Mouse (Mus musculus) liver, adult 2 months (tissue): ENCODE measurements at regions not wholly inside any gene's neighbourhood (a gene's known extent, or its start where the extent isn't known, plus 50 kb on each side); places are given as distances from the start of the nearest gene placed in this dataset.

Experiments used
- DNase-seq: peaks from one replicate; pipeline ENCODE4 v3.0.0-alpha.2; 2011; ENCODE audit warnings: low read depth, low spot score; ENCODE audit errors: extremely low read depth
- H3K27ac ChIP-seq: fragments of 200-500 bp; replicated peaks from 2 replicates; pipeline ENCODE4 v1.5.1; 2012; ENCODE audit warnings: low read depth, mild to moderate bottlenecking, control low read depth, inconsistent platforms, low read length; ENCODE audit not compliant: insufficient read depth
- H3K27me3 ChIP-seq: fragments of 200-500 bp; 2 replicates; pipeline ENCODE4 v1.6.1; 2012; ENCODE audit warnings: mild to moderate bottlenecking, moderate library complexity, low read length, inconsistent platforms; ENCODE audit not compliant: control insufficient read depth, insufficient read depth
- H3K36me3 ChIP-seq: fragments of 200-500 bp; 2 replicates; pipeline ENCODE4 v1.6.1; 2012; ENCODE audit warnings: low read length, inconsistent platforms; ENCODE audit not compliant: control insufficient read depth, insufficient read depth
- H3K4me1 ChIP-seq: fragments of 200-500 bp; 2 replicates; pipeline ENCODE4 v1.6.1; 2011; ENCODE audit warnings: low read length; ENCODE audit not compliant: control insufficient read depth, insufficient read depth
- H3K4me3 ChIP-seq: fragments of 200-500 bp; 2 replicates; pipeline ENCODE4 v1.5.1; 2011; ENCODE audit warnings: low read depth, mild to moderate bottlenecking, control low read depth, low read length, moderate library complexity; ENCODE audit not compliant: insufficient read depth
- H3K79me2 ChIP-seq: fragments of 200-500 bp; 2 replicates; pipeline ENCODE4 v1.6.1; 2012; ENCODE audit warnings: inconsistent platforms, mild to moderate bottlenecking, low read length, moderate library complexity; ENCODE audit not compliant: control insufficient read depth, insufficient read depth
- H3K9ac ChIP-seq: fragments of 200-500 bp; 2 replicates; pipeline ENCODE4 v1.6.1; 2012; ENCODE audit warnings: low read depth, mild to moderate bottlenecking, control low read depth, inconsistent platforms, low read length
- CTCF ChIP-seq: fragments of 200-500 bp; IDR thresholded peaks from 2 replicates; pipeline ENCODE4 v1.5.1; 2011; ENCODE audit warnings: low read depth, low read length, control low read depth
- POLR2A ChIP-seq: fragments of 200-500 bp; IDR thresholded peaks from 2 replicates; pipeline ENCODE4 v1.6.1; 2011; ENCODE audit warnings: low read length, control low read depth; ENCODE audit not compliant: insufficient read depth; ENCODE audit errors: extremely low read depth
- WGBS: fragments of 180-500 bp; shearing (Covaris S2); methylation state at CpG from one replicate; pipeline ENCODE4 v1.1.7; 2018; 5-methylcytosine and 5-hydroxymethylcytosine counted together

- DNase-seq, result no peak
- WGBS, result 69% methylated on average over 2 of the region's 2 CpGs
These were observed 387.9 kb downstream of the Serpinb8 start for GRCm38 (mm10) chr1:107977686-107978085.

DNA sequence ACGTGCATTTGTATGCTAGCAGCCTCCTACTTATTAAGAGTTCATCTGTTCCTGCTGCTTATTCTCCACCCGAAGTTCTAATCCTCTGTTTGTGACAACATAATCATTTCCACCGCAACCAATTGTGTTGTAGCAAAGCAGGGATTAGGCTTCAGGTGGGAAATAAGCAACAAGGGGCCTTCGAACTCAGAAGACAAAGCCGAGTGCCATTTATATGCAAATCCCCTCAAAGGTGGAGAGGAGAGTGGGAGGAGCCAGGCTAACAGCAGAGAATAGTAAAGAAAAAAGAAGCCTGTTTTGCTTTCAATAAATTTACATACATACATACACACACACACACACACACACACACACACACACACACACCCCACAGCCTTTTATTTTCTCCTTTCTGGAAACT is 388.6 kb downstream of the Serpinb8 start:
- H3K4me1 ChIP-seq, result no peaks in the 10 kb centered on the region
- H3K36me3 ChIP-seq, result no peaks in the 10 kb centered on the region
- DNase-seq, result no peak
- no peak overlapping the region for H3K4me3 ChIP-seq
- H3K27ac ChIP-seq, result no peak overlapping the region
- no peak overlapping the region for H3K9ac ChIP-seq
- no peaks in the 10 kb centered on the region for H3K27me3 ChIP-seq
- 36% methylated on average over 5 of the region's 5 CpGs for WGBS
- no peaks in the 10 kb centered on the region for H3K79me2 ChIP-seq
- TF ChIP-seq CTCF (no peak), POLR2A (no peak)

More at GRCm38 (mm10) chr1:107977686-107978085, 387.9 kb downstream of the Serpinb8 start:
- H3K27me3 ChIP-seq, result no peaks in the 10 kb centered on the region
- no peaks in the 10 kb centered on the region for H3K36me3 ChIP-seq
- no peak overlapping the region for H3K4me3 ChIP-seq
- TF ChIP-seq POLR2A (no peak), CTCF (no peak)
- H3K27ac ChIP-seq, result no peak overlapping the region
- H3K79me2 ChIP-seq, result no peaks in the 10 kb centered on the region
- H3K4me1 ChIP-seq, result no peaks in the 10 kb centered on the region
- no peak overlapping the region for H3K9ac ChIP-seq

DNA sequence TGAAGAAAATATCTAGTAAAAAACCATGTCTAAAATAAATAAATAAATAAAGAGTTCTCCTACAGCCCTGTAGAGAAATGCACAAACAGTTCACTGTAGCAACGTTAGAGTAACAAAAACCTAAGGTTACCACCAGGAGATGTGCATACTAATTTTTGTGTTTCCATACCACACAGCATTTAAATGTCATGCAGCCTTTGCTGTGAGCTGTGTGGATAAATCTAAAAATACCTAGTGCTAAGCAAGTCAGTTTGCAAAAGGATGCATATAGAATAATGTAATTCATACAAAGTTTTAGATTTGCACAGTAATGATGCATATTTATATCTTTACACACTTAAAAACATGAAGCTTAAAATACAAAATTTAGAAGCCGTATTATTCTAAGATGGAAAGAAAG is 395.8 kb downstream of the Serpinb8 start:
- no peak for TF ChIP-seq CTCF
- TF ChIP-seq POLR2A, result no peak
- Histone ChIP-seq H3K27ac (no peak overlapping the region), H3K9ac (no peak overlapping the region), H3K4me3 (no peak overlapping the region), H3K4me1 (no peaks in the 10 kb centered on the region), H3K79me2 (no peaks in the 10 kb centered on the region), H3K27me3 (no peaks in the 10 kb centered on the region), H3K36me3 (no peaks in the 10 kb centered on the region)
- DNase-seq, result no peak
- WGBS, result 84% methylated on average over 2 of the region's 2 CpGs

GRCm38 (mm10) chr1:107988076-107988475 is 398.3 kb downstream of the Serpinb8 start:
- 34% methylated on average over 4 of the region's 4 CpGs for WGBS
- no peak for TF ChIP-seq CTCF
- TF ChIP-seq POLR2A, result no peak
- H3K4me1 ChIP-seq, result peaks cover 3% of the 10 kb centered on the region; the same call in 1 of the 2 replicates
- no peak overlapping the region for H3K9ac ChIP-seq
- no peaks in the 10 kb centered on the region for H3K27me3 ChIP-seq
- no peak overlapping the region for H3K27ac ChIP-seq
- no peaks in the 10 kb centered on the region for H3K36me3 ChIP-seq
- H3K4me3 ChIP-seq, result no peak overlapping the region
- peak; percentile 64 for DNase-seq
- no peaks in the 10 kb centered on the region for H3K79me2 ChIP-seq

GRCm38 (mm10) chr1:107993013-107993412 is 403.2 kb downstream of the Serpinb8 start:
- Histone ChIP-seq H3K79me2 (no peaks in the 10 kb centered on the region), H3K4me3 (no peak overlapping the region), H3K4me1 (peaks cover 3% of the 10 kb centered on the region; the same call in 1 of the 2 replicates), H3K9ac (no peak overlapping the region), H3K27me3 (no peaks in the 10 kb centered on the region), H3K36me3 (no peaks in the 10 kb centered on the region), H3K27ac (no peak overlapping the region)
- WGBS, result 76% methylated on average over 4 of the region's 4 CpGs
- TF ChIP-seq CTCF (no peak), POLR2A (no peak)
- DNase-seq, result no peak

- H3K36me3 ChIP-seq, result no peaks in the 10 kb centered on the region
- H3K27ac ChIP-seq, result no peak overlapping the region
- no peak overlapping the region for H3K9ac ChIP-seq
- DNase-seq, result no peak
- no peaks in the 10 kb centered on the region for H3K27me3 ChIP-seq
- H3K79me2 ChIP-seq, result no peaks in the 10 kb centered on the region
- 84% methylated on average over 5 of the region's 5 CpGs for WGBS
- H3K4me1 ChIP-seq, result no peaks in the 10 kb centered on the region
- no peak overlapping the region for H3K4me3 ChIP-seq
- no peak for TF ChIP-seq POLR2A
- TF ChIP-seq CTCF, result no peak
These were observed 434.0 kb downstream of the Serpinb8 start for GRCm38 (mm10) chr1:108023721-108024353.
